Mouse (Mus musculus): Measurements from ENCODE around the gene Nos1ap. TPM values are rescaled to one million over a fixed set of nuclear protein-coding genes. Genes with fewer than 3 reads are reported as not detected.

The Nos1ap gene
- polyA plus RNA-seq, 1 experiment from 2014 or later, result 6.5 TPM

- H3K9me3 ChIP-seq, result no peaks in the 10 kb centered on the region
- no peak overlapping the region for H3K4me3 ChIP-seq
- DNase-seq (ENCODE audit: low spot score), result no peak
- H3K27me3 ChIP-seq (replicated peaks; ENCODE audit: low read depth, poor library complexity, severe bottlenecking), result no peaks in the 10 kb centered on the region
- H3K4me1 ChIP-seq, result peaks cover 21% of the 10 kb centered on the region
- 71% methylated on average over 5 of the region's 5 CpGs for WGBS
- no peaks in the 10 kb centered on the region for H3K36me3 ChIP-seq (replicated peaks)
- no peak overlapping the region for H3K27ac ChIP-seq (replicated peaks)
These were observed 129.6 kb downstream of the Nos1ap start for GRCm38 (mm10) chr1:170459896-170460602.

GRCm38 (mm10) chr1:170457673-170458072 lies 132.0 kb downstream of the Nos1ap start:
- H3K4me1 ChIP-seq, result peaks cover 28% of the 10 kb centered on the region
- peaks cover 2% of the 10 kb centered on the region; the same call in 1 of the 2 replicates for H3K9me3 ChIP-seq
- H3K27me3 ChIP-seq (replicated peaks; ENCODE audit: low read depth, poor library complexity, severe bottlenecking), result no peaks in the 10 kb centered on the region
- H3K27ac ChIP-seq (replicated peaks), result no peak overlapping the region
- no peaks in the 10 kb centered on the region for H3K36me3 ChIP-seq (replicated peaks)
- 50% methylated on average over 4 of the region's 4 CpGs for WGBS
- no peak overlapping the region for H3K4me3 ChIP-seq
- no peak for DNase-seq (ENCODE audit: low spot score)

- DNase-seq (ENCODE audit: low spot score), result no peak
- WGBS, result 91% methylated on average over 14 of the region's 14 CpGs
- no peak overlapping the region for H3K4me3 ChIP-seq
- no peaks in the 10 kb centered on the region for H3K27me3 ChIP-seq (replicated peaks; ENCODE audit: low read depth, poor library complexity, severe bottlenecking)
- H3K27ac ChIP-seq (replicated peaks), result no peak overlapping the region
- peaks cover 2% of the 10 kb centered on the region; the same call in 1 of the 2 replicates for H3K9me3 ChIP-seq
- H3K36me3 ChIP-seq (replicated peaks), result no peaks in the 10 kb centered on the region
- H3K4me1 ChIP-seq, result peaks cover 24% of the 10 kb centered on the region
These were observed 133.6 kb downstream of the Nos1ap start for GRCm38 (mm10) chr1:170455910-170456700.

GRCm38 (mm10) chr1:170455387-170455786 lies 134.3 kb downstream of the Nos1ap start:
- whole genome bisulfite sequencing, result 91% methylated on average over 3 of the region's 3 CpGs
- no peaks in the 10 kb centered on the region for H3K27me3 ChIP-seq (replicated peaks; ENCODE audit: low read depth, poor library complexity, severe bottlenecking)

GRCm38 (mm10) chr1:170453455-170453854 lies 136.2 kb downstream of the Nos1ap start:
- no peak for DNase-seq (ENCODE audit: low spot score)
- Histone ChIP-seq H3K27ac (replicated peaks) (no peak overlapping the region), H3K36me3 (replicated peaks) (no peaks in the 10 kb centered on the region), H3K4me1 (peaks cover 27% of the 10 kb centered on the region), H3K9me3 (peaks cover 2% of the 10 kb centered on the region; the same call in 1 of the 2 replicates), H3K4me3 (no peak overlapping the region), H3K27me3 (replicated peaks; ENCODE audit: low read depth, poor library complexity, severe bottlenecking) (no peaks in the 10 kb centered on the region)
- WGBS, result 64% methylated on average over 3 of the region's 3 CpGs

More at GRCm38 (mm10) chr1:170455387-170455786, 134.3 kb downstream of the Nos1ap start:
- H3K27ac ChIP-seq (replicated peaks), result no peak overlapping the region
- no peak for DNase-seq (ENCODE audit: low spot score)
- peaks cover 2% of the 10 kb centered on the region; the same call in 1 of the 2 replicates for H3K9me3 ChIP-seq
- H3K4me1 ChIP-seq, result peaks cover 24% of the 10 kb centered on the region
- H3K4me3 ChIP-seq, result no peak overlapping the region
- H3K36me3 ChIP-seq (replicated peaks), result no peaks in the 10 kb centered on the region

GRCm38 (mm10) chr1:170448244-170448643 lies 141.4 kb downstream of the Nos1ap start:
- Histone ChIP-seq H3K4me3 (no peak overlapping the region), H3K36me3 (replicated peaks) (no peaks in the 10 kb centered on the region), H3K9me3 (no peaks in the 10 kb centered on the region), H3K27me3 (replicated peaks; ENCODE audit: low read depth, poor library complexity, severe bottlenecking) (no peaks in the 10 kb centered on the region), H3K4me1 (peaks cover 27% of the 10 kb centered on the region), H3K27ac (replicated peaks) (no peak overlapping the region)
- DNase-seq (ENCODE audit: low spot score), result no peak
- WGBS, result 22% methylated on average over 2 of the region's 2 CpGs

GRCm38 (mm10) chr1:170445458-170445857 lies 144.2 kb downstream of the Nos1ap start:
- 67% methylated on average over 3 of the region's 3 CpGs for WGBS
- no peak overlapping the region for H3K4me3 ChIP-seq
- no peaks in the 10 kb centered on the region for H3K36me3 ChIP-seq (replicated peaks)
- no peak for DNase-seq (ENCODE audit: low spot score)
- no peaks in the 10 kb centered on the region for H3K9me3 ChIP-seq
- H3K27ac ChIP-seq (replicated peaks), result no peak overlapping the region
- no peaks in the 10 kb centered on the region for H3K27me3 ChIP-seq (replicated peaks; ENCODE audit: low read depth, poor library complexity, severe bottlenecking)
- peaks cover 24% of the 10 kb centered on the region for H3K4me1 ChIP-seq

- H3K27me3 ChIP-seq (replicated peaks; ENCODE audit: low read depth, poor library complexity, severe bottlenecking), result no peaks in the 10 kb centered on the region
- peaks cover 15% of the 10 kb centered on the region for H3K4me1 ChIP-seq
- H3K36me3 ChIP-seq (replicated peaks), result no peaks in the 10 kb centered on the region
- no peaks in the 10 kb centered on the region for H3K9me3 ChIP-seq
- no peak overlapping the region for H3K27ac ChIP-seq (replicated peaks)
- no peak overlapping the region for H3K4me3 ChIP-seq
- no peak for DNase-seq (ENCODE audit: low spot score)
- 89% methylated on average over 10 of the region's 10 CpGs for WGBS
These were observed 149.3 kb downstream of the Nos1ap start for GRCm38 (mm10) chr1:170440367-170440766.

- peaks cover 15% of the 10 kb centered on the region for H3K4me1 ChIP-seq
- H3K27me3 ChIP-seq (replicated peaks; ENCODE audit: low read depth, poor library complexity, severe bottlenecking), result no peaks in the 10 kb centered on the region
- H3K27ac ChIP-seq (replicated peaks), result no peak overlapping the region
- DNase-seq (ENCODE audit: low spot score), result no peak
- H3K36me3 ChIP-seq (replicated peaks), result no peaks in the 10 kb centered on the region
- no peak overlapping the region for H3K4me3 ChIP-seq
- H3K9me3 ChIP-seq, result no peaks in the 10 kb centered on the region
- 57% methylated on average over 7 of the region's 7 CpGs for WGBS
These were observed 151.1 kb downstream of the Nos1ap start for GRCm38 (mm10) chr1:170438471-170439151.

- Histone ChIP-seq H3K4me1 (peaks cover 20% of the 10 kb centered on the region), H3K36me3 (replicated peaks) (no peaks in the 10 kb centered on the region), H3K27ac (replicated peaks) (no peak overlapping the region), H3K27me3 (replicated peaks; ENCODE audit: low read depth, poor library complexity, severe bottlenecking) (no peaks in the 10 kb centered on the region), H3K9me3 (no peaks in the 10 kb centered on the region), H3K4me3 (no peak overlapping the region)
- 83% methylated on average over 4 of the region's 4 CpGs for WGBS
- DNase-seq (ENCODE audit: low spot score), result no peak
These were observed 155.5 kb downstream of the Nos1ap start for GRCm38 (mm10) chr1:170434146-170434545.

- Histone ChIP-seq H3K9me3 (no peaks in the 10 kb centered on the region), H3K27me3 (replicated peaks; ENCODE audit: low read depth, poor library complexity, severe bottlenecking) (no peaks in the 10 kb centered on the region), H3K4me1 (peaks cover 15% of the 10 kb centered on the region), H3K4me3 (no peak overlapping the region), H3K36me3 (replicated peaks) (no peaks in the 10 kb centered on the region), H3K27ac (replicated peaks) (no peak overlapping the region)
- no peak for DNase-seq (ENCODE audit: low spot score)
These were observed 156.0 kb downstream of the Nos1ap start for GRCm38 (mm10) chr1:170433661-170434060.

- WGBS, result 85% methylated on average over 5 of the region's 5 CpGs
These were observed 157.4 kb downstream of the Nos1ap start for GRCm38 (mm10) chr1:170432288-170432687.

More at GRCm38 (mm10) chr1:170432288-170432687, 157.4 kb downstream of the Nos1ap start:
- H3K27me3 ChIP-seq (replicated peaks; ENCODE audit: low read depth, poor library complexity, severe bottlenecking), result no peaks in the 10 kb centered on the region
- H3K4me1 ChIP-seq, result peaks cover 11% of the 10 kb centered on the region; the same call in 1 of the 2 replicates
- H3K36me3 ChIP-seq (replicated peaks), result no peaks in the 10 kb centered on the region
- no peak overlapping the region for H3K27ac ChIP-seq (replicated peaks)
- no peak overlapping the region for H3K4me3 ChIP-seq
- H3K9me3 ChIP-seq, result no peaks in the 10 kb centered on the region
- DNase-seq (ENCODE audit: low spot score), result no peak

Measured in embryonic facial prominence, embryonic 10.5 days (tissue).